Mouse (Mus musculus): ENCODE measurements around the gene Rab4a. TPM values are rescaled to one million over a fixed set of nuclear protein-coding genes. Genes with fewer than 3 reads are reported as not detected.

Rab4a gene
- polyA plus RNA-seq (2021; fragmentation: Nextera tagmentation): 83.3 and 91.4 TPM in 2 replicates
- long read RNA-seq, experiment 1, transcript Rab4a-202 (8 exons, 1,419 nt): major isoform, 208 of 228 reads
- long read RNA-seq, experiment 1, transcript Rab4a-201 (7 exons, 1,080 nt): minor isoform, 6 of 228 reads
- long read RNA-seq, experiment 1, partial matches to known transcripts: 2 of 228 reads
- long read RNA-seq, experiment 1, other reads (novel, unspliced or antisense): 12 of 228 reads
- long read RNA-seq, experiment 2, transcript Rab4a-202 (8 exons, 1,419 nt): major isoform, 87 of 110 reads
- long read RNA-seq, experiment 2, partial matches to known transcripts: 12 of 110 reads
- long read RNA-seq, experiment 2, other reads (novel, unspliced or antisense): 11 of 110 reads

GRCm38 (mm10) chr8:123805718-123806373, at the start of gene Rab4a:
Gene Rab4a (plus strand): TSS chr8:123805985.

GRCm38 (mm10) chr8:123859648-123860259, 54.0 kb downstream of the Rab4a start, which contains the start of gene Ccsap:
Gene Ccsap (minus strand): TSS chr8:123860209.

Other genes with a start within 250 kb of the Rab4a start
- 3.6 and 5.7 TPM in 2 replicates for gene Rhou, start 152.1 kb upstream of the Rab4a start, polyA plus RNA-seq (2021; fragmentation: Nextera tagmentation)
- gene Ccsap, start 54.2 kb downstream of the Rab4a start, polyA plus RNA-seq (2021; fragmentation: Nextera tagmentation): 11.0 and 40.6 TPM in 2 replicates
- gene Acta1, start 88.8 kb downstream of the Rab4a start, polyA plus RNA-seq (2021; fragmentation: Nextera tagmentation): 23.8 and 34.1 TPM in 2 replicates
- gene Nup133, start 143.3 kb downstream of the Rab4a start, polyA plus RNA-seq (2021; fragmentation: Nextera tagmentation): 9.8 and 10.1 TPM in 2 replicates
- gene Abcb10, start 177.1 kb downstream of the Rab4a start, polyA plus RNA-seq (2021; fragmentation: Nextera tagmentation): 5.9 and 8.1 TPM in 2 replicates
- gene Taf5l, start 215.4 kb downstream of the Rab4a start, polyA plus RNA-seq (2021; fragmentation: Nextera tagmentation): 7.9 and 13.5 TPM in 2 replicates
- gene Urb2, start 215.5 kb downstream of the Rab4a start, polyA plus RNA-seq (2021; fragmentation: Nextera tagmentation): 1.6 and 1.9 TPM in 2 replicates